Mouse (Mus musculus) effector memory CD4-positive, alpha-beta T cell, adult 5 months (primary cell): ENCODE results near the gene Kifap3. TPM values are rescaled to one million over a fixed set of nuclear protein-coding genes. Genes with fewer than 3 reads are reported as not detected.

Experiments used
- polyA plus RNA-seq: library from polyadenylated mRNA; unstranded; fragments of 100-300 nt; shearing (Covaris generic); gene quantifications from one replicate; pipeline ENCODE4 v1.2.1, GENCODE M21; 2017

Kifap3 gene
- polyA plus RNA-seq = 3.7 TPM

GRCm38 (mm10) chr1:163779336-163780115, at the start of gene Kifap3:
Gene Kifap3 (plus strand): TSS chr1:163779583.

GRCm38 (mm10) chr1:163928846-163929245, 149.5 kb downstream of the Kifap3 start, which contains the start of gene Scyl3:
Gene Scyl3 (plus strand): TSS chr1:163929100.

Other genes starting within 250 kb of the Kifap3 start
- gene Mettl11b, start 54.4 kb upstream of the Kifap3 start, polyA plus RNA-seq = not detected
- 36.5 TPM for gene Scyl3, start 149.5 kb downstream of the Kifap3 start, polyA plus RNA-seq
- gene BC055324, start 215.2 kb downstream of the Kifap3 start, polyA plus RNA-seq = 4.9 TPM
- gene Mettl18, start 215.3 kb downstream of the Kifap3 start, polyA plus RNA-seq = 4.7 TPM